Mouse (Mus musculus) olfactory bulb, adult 2 months (tissue): ENCODE data around the gene Alox12.

ENCODE experiments used
- CTCF ChIP-seq: fragments of 200-500 bp; IDR thresholded peaks from 2 replicates; pipeline ENCODE4 v1.5.1; 2012; ENCODE audit warnings: low read depth, mild to moderate bottlenecking, low read length, moderate library complexity; ENCODE audit not compliant: insufficient read depth
- POLR2A ChIP-seq: fragments of 200-500 bp; IDR thresholded peaks from 2 replicates; pipeline ENCODE4 v1.6.1; 2012; ENCODE audit warnings: mild to moderate bottlenecking, low read depth, low read length, moderate library complexity; ENCODE audit not compliant: insufficient read depth

GRCm38 (mm10) chr11:70289236-70289635 is 34.1 kb upstream of the Alox12 start:
- TF ChIP-seq POLR2A (no peak), CTCF (no peak)
